Mouse (Mus musculus) B cell, adult 67 days (primary cell): ENCODE results near the gene Idh2. TPM values are rescaled to one million over a fixed set of nuclear protein-coding genes. Genes with fewer than 3 reads are reported as not detected.

Experiments
- total RNA-seq, 2 experiments: library from RNA; stranded (reverse); gene quantifications; 4 replicates each; pipeline ENCODE4 v1.2.4; 2023

Gene Idh2
- total RNA-seq: 10 to 100 TPM; 32.8 to 34.5 TPM

DNA sequence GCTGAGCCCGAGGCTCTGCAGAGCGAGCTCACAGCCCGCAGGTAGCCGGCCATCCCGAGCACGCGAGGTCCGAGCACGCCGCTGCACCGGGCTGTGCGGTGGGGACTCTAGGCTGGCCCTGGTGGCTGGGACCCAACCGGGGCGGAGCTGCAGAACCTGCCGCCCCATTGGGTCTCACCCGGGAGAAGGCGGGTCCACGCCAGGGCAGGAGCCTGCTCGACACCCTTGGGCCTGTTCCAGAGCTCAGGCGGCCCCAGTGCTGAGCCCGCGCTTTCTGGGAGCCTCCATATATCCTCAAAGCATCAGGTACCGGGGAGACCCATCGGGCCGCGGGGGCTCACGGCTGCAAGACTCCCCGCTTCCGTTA lies at the start of gene Idh2:
TSS of gene Idh2 (minus strand) at position 169 of the 367 bp plus-strand sequence.

Other genes starting within 250 kb of the Idh2 start
- gene Ap3s2, start 194.7 kb downstream of the Idh2 start, total RNA-seq: 10 to 100 TPM; 17.2 to 18.5 TPM
- not detected for gene Arpin, start 180.0 kb downstream of the Idh2 start, total RNA-seq
- 10 to 100 TPM; 63.2 to 81.5 TPM for gene Zfp710, start 90.6 kb downstream of the Idh2 start, total RNA-seq
- 100 to 1,000 TPM; 172 to 180 TPM for gene Sema4b, start 71.4 kb upstream of the Idh2 start, total RNA-seq
- gene Cib1, start 117.4 kb upstream of the Idh2 start, total RNA-seq: 100 to 1,000 TPM; 103 to 112 TPM
- gene Gdpgp1, start 117.5 kb upstream of the Idh2 start, total RNA-seq: 10 to 100 TPM in 1 of 2 experiments, 1 to 10 TPM in 1; 6.9 to 11.5 TPM
- 1 to 10 TPM; 1.9 to 2.0 TPM for gene Ttll13, start 131.0 kb upstream of the Idh2 start, total RNA-seq
- 10 to 100 TPM; 19.2 to 23.1 TPM for gene Ngrn, start 145.8 kb upstream of the Idh2 start, total RNA-seq
- gene Vps33b, start 154.3 kb upstream of the Idh2 start, total RNA-seq: 10 to 100 TPM; 35.4 to 36.0 TPM
- 1 to 10 TPM; 6.4 to 6.6 TPM for gene Prc1, start 179.1 kb upstream of the Idh2 start, total RNA-seq
- gene Rccd1, start 209.1 kb upstream of the Idh2 start, total RNA-seq: 10 to 100 TPM; 32.9 to 35.2 TPM
- gene Unc45a, start 225.6 kb upstream of the Idh2 start, total RNA-seq: 10 to 100 TPM; 78.5 to 99.3 TPM
- gene Hddc3, start 227.7 kb upstream of the Idh2 start, total RNA-seq: 10 to 100 TPM; 10.4 to 31.2 TPM